In genomic region chr11:79305697-79306340, GRCm38 (mm10) we compare ENCODE assay signal across 10 mouse cellular contexts. TPM values are rescaled to one million over a fixed set of nuclear protein-coding genes. Genes with fewer than 3 reads are reported as not detected.
DNase-seq lines count a peak whose midpoint lies in the region; ATAC-seq lines count a peak whose summit lies in the region.
"Had no signal": no experiment of that assay in that cellular context is flagged by ENCODE, and none has a peak within 500 bp of the region (broad histone marks: within the 10 kb centered on the region; RNA-seq: fewer than 3 reads in every experiment).

No protein-coding gene starts in this region.

- DNase-seq in lung, adult 18-20 months, result no peak
- DNase-seq in liver, embryonic 11.5 days (ENCODE audit: low spot score), result no peak
- DNase-seq in thymus, postnatal 4 days, result no peak
- DNase-seq in adipocyte (ENCODE audit: low spot score), result no peak
- DNase-seq: adrenal gland, adult 8-10 months had no signal

- H3K27me3 ChIP-seq in forebrain, embryonic 12.5 days, result peaks cover 3% of the 10 kb centered on the region; the same call in 1 of the 2 replicates
- no peaks in the 10 kb centered on the region for H3K27me3 ChIP-seq in forebrain, embryonic 13.5 days
- H3K27me3 ChIP-seq in lung, embryonic 15.5 days, result no peaks in the 10 kb centered on the region
- H3K27me3 ChIP-seq in liver, embryonic 11.5 days (replicated peaks; ENCODE audit: control insufficient read depth, insufficient read depth, low read length), result no peaks in the 10 kb centered on the region
- H3K27me3 ChIP-seq in stomach, embryonic 14.5 days (ENCODE audit: control insufficient read depth, insufficient read depth, low read length), result no peaks in the 10 kb centered on the region

- no peak for ATAC-seq in forebrain, embryonic 12.5 days (ENCODE audit: low FRiP score)
- no peak for ATAC-seq in forebrain, embryonic 13.5 days
- no peak for ATAC-seq in lung, embryonic 15.5 days (ENCODE audit: borderline replicate concordance, extremely low read depth, low FRiP score, low TSS enrichment)
- ATAC-seq in liver, embryonic 11.5 days (replicated peaks; ENCODE audit: low FRiP score), result no peak
- no peak for ATAC-seq in stomach, embryonic 14.5 days (ENCODE audit: insufficient number of reproducible peaks, insufficient read depth, low FRiP score, low read depth)

- no peak overlapping the region for H3K9ac ChIP-seq in forebrain, embryonic 12.5 days
- H3K9ac ChIP-seq in forebrain, embryonic 13.5 days, result no peak overlapping the region
- H3K9ac ChIP-seq in lung, embryonic 15.5 days, result no peak overlapping the region
- H3K9ac ChIP-seq in liver, embryonic 11.5 days (ENCODE audit: low read depth, low read length), result no peak overlapping the region
- no peak overlapping the region for H3K9ac ChIP-seq in stomach, embryonic 14.5 days (replicated peaks; ENCODE audit: low read depth, low read length)
- H3K9ac ChIP-seq: liver, embryonic 14.5 days had no signal

- no peak overlapping the region for H3K4me3 ChIP-seq in forebrain, embryonic 12.5 days (replicated peaks)
- no peak overlapping the region for H3K4me3 ChIP-seq in forebrain, embryonic 13.5 days
- no peak overlapping the region for H3K4me3 ChIP-seq in lung, embryonic 15.5 days
- no peak overlapping the region for H3K4me3 ChIP-seq in liver, embryonic 11.5 days (ENCODE audit: low read depth, low read length)
- no peak overlapping the region for H3K4me3 ChIP-seq in stomach, embryonic 14.5 days (ENCODE audit: low read depth, low read length)

- H3K36me3 ChIP-seq in forebrain, embryonic 12.5 days (replicated peaks), result no peaks in the 10 kb centered on the region
- H3K36me3 ChIP-seq in forebrain, embryonic 13.5 days (ENCODE audit: poor library complexity, severe bottlenecking), result no peaks in the 10 kb centered on the region
- H3K36me3 ChIP-seq in lung, embryonic 15.5 days, result no peaks in the 10 kb centered on the region
- no peaks in the 10 kb centered on the region for H3K36me3 ChIP-seq in liver, embryonic 11.5 days (ENCODE audit: control insufficient read depth, insufficient read depth, low read length)
- H3K36me3 ChIP-seq in stomach, embryonic 14.5 days (ENCODE audit: control insufficient read depth, insufficient read depth, low read length), result no peaks in the 10 kb centered on the region

- H3K4me2 ChIP-seq in forebrain, embryonic 12.5 days, result no peak overlapping the region
- H3K4me2 ChIP-seq in forebrain, embryonic 13.5 days, result no peak overlapping the region
- no peak overlapping the region for H3K4me2 ChIP-seq in lung, embryonic 15.5 days
- H3K4me2 ChIP-seq in liver, embryonic 11.5 days, result peak overlapping the region; percentile 18
- H3K4me2 ChIP-seq in stomach, embryonic 14.5 days (replicated peaks; ENCODE audit: low read depth, low read length), result no peak overlapping the region

- peaks cover 25% of the 10 kb centered on the region for H3K4me1 ChIP-seq in forebrain, embryonic 12.5 days
- H3K4me1 ChIP-seq in forebrain, embryonic 13.5 days, result peaks cover 15% of the 10 kb centered on the region
- H3K4me1 ChIP-seq in lung, embryonic 15.5 days, result peaks cover 31% of the 10 kb centered on the region
- H3K4me1 ChIP-seq in liver, embryonic 11.5 days (replicated peaks; ENCODE audit: control insufficient read depth, insufficient read depth, low read length), result peaks cover 16% of the 10 kb centered on the region
- peaks cover 8% of the 10 kb centered on the region for H3K4me1 ChIP-seq in stomach, embryonic 14.5 days (ENCODE audit: control insufficient read depth, insufficient read depth, low read length)

- no peaks in the 10 kb centered on the region for H3K9me3 ChIP-seq in forebrain, embryonic 12.5 days
- no peaks in the 10 kb centered on the region for H3K9me3 ChIP-seq in forebrain, embryonic 13.5 days (replicated peaks)
- no peaks in the 10 kb centered on the region for H3K9me3 ChIP-seq in lung, embryonic 15.5 days
- no peaks in the 10 kb centered on the region for H3K9me3 ChIP-seq in liver, embryonic 11.5 days (ENCODE audit: control insufficient read depth, low read length)
- no peaks in the 10 kb centered on the region for H3K9me3 ChIP-seq in stomach, embryonic 14.5 days (ENCODE audit: control insufficient read depth, low read depth, low read length)

- peak overlapping the region; percentile 77 for H3K27ac ChIP-seq in forebrain, embryonic 12.5 days
- no peak overlapping the region for H3K27ac ChIP-seq in forebrain, embryonic 13.5 days
- H3K27ac ChIP-seq in lung, embryonic 15.5 days, result peak overlapping the region; percentile 89
- H3K27ac ChIP-seq in liver, embryonic 11.5 days (ENCODE audit: low read depth, low read length), result no peak overlapping the region
- H3K27ac ChIP-seq in stomach, embryonic 14.5 days (ENCODE audit: low read length), result peak overlapping the region; percentile 35; the same call in 1 of the 2 replicates
- H3K27ac ChIP-seq: liver, embryonic 14.5 days had no signal

- 89% methylated on average over 9 of the region's 9 CpGs for WGBS in forebrain, embryonic 12.5 days
- WGBS in forebrain, embryonic 13.5 days, result 91% methylated on average over 9 of the region's 9 CpGs
- 32% methylated on average over 9 of the region's 9 CpGs for WGBS in lung, embryonic 15.5 days
- 52% methylated on average over 9 of the region's 9 CpGs for WGBS in liver, embryonic 11.5 days
- 69% methylated on average over 9 of the region's 9 CpGs for WGBS in stomach, embryonic 14.5 days

RNA-seq across cellular contexts. Expression of gene Gm9964, which starts 9.1 kb away (rescaled TPM):
- polyA plus RNA-seq in forebrain, embryonic 12.5 days (2016; fragmentation: Nextera tagmentation; extraction: Ambion mirVana), result not detected in 2 replicates
- not detected in 2 replicates for polyA plus RNA-seq in forebrain, embryonic 13.5 days (2015; fragmentation: Nextera tagmentation; extraction: Ambion mirVana)
- 0.21 TPM in 1 of 2 replicates, not detected in the other for polyA plus RNA-seq in lung, embryonic 15.5 days (2015; fragmentation: Nextera tagmentation; extraction: Ambion mirVana)
- not detected in 2 replicates for polyA plus RNA-seq in liver, embryonic 11.5 days (2014; fragmentation: Nextera tagmentation; extraction: Ambion mirVana)
- not detected in 2 replicates for polyA plus RNA-seq in stomach, embryonic 14.5 days (2014; fragmentation: Nextera tagmentation; extraction: Ambion mirVana)
- polyA plus RNA-seq: liver, embryonic 14.5 days had no signal

RNA-seq across cellular contexts. Expression of gene Nf1, which starts 33.7 kb away (rescaled TPM):
- polyA plus RNA-seq in forebrain, embryonic 12.5 days (2016; fragmentation: Nextera tagmentation; extraction: Ambion mirVana), result 8.9 and 9.6 TPM in 2 replicates
- 7.1 and 8.5 TPM in 2 replicates for polyA plus RNA-seq in forebrain, embryonic 13.5 days (2015; fragmentation: Nextera tagmentation; extraction: Ambion mirVana)
- 5.3 and 6.3 TPM in 2 replicates for polyA plus RNA-seq in lung, embryonic 15.5 days (2015; fragmentation: Nextera tagmentation; extraction: Ambion mirVana)
- 4.9 TPM in 2 replicates for polyA plus RNA-seq in liver, embryonic 11.5 days (2014; fragmentation: Nextera tagmentation; extraction: Ambion mirVana)
- polyA plus RNA-seq in stomach, embryonic 14.5 days (2014; fragmentation: Nextera tagmentation; extraction: Ambion mirVana), result 14.5 and 16.9 TPM in 2 replicates

RNA-seq across cellular contexts. Expression of gene Wsb1, which starts 51.3 kb away (rescaled TPM):
- polyA plus RNA-seq in forebrain, embryonic 12.5 days (2016; fragmentation: Nextera tagmentation; extraction: Ambion mirVana), result 457 and 459 TPM in 2 replicates
- polyA plus RNA-seq in forebrain, embryonic 13.5 days (2015; fragmentation: Nextera tagmentation; extraction: Ambion mirVana), result 367 and 422 TPM in 2 replicates
- polyA plus RNA-seq in lung, embryonic 15.5 days (2015; fragmentation: Nextera tagmentation; extraction: Ambion mirVana), result 216 and 218 TPM in 2 replicates
- polyA plus RNA-seq in liver, embryonic 11.5 days (2014; fragmentation: Nextera tagmentation; extraction: Ambion mirVana), result 114 and 123 TPM in 2 replicates
- 302 and 323 TPM in 2 replicates for polyA plus RNA-seq in stomach, embryonic 14.5 days (2014; fragmentation: Nextera tagmentation; extraction: Ambion mirVana)

Comparison
In these comparisons a context has a peak if more than half of its experiments do, and no peak if none do; other contexts are left out.
1. H3K27ac ChIP-seq: peak in forebrain, embryonic 12.5 days (single experiment), lung, embryonic 15.5 days (single experiment) and stomach, embryonic 14.5 days (single experiment); none in forebrain, embryonic 13.5 days (single experiment) and liver, embryonic 11.5 days (single experiment).